Mouse (Mus musculus): ENCODE measurements around the gene Il6. TPM values are rescaled to one million over a fixed set of nuclear protein-coding genes. Genes with fewer than 3 reads are reported as not detected.
A peak's percentile ranks its signal among the peaks of the same experiment; 100 is the strongest.

The Il6 gene
- 0.39 TPM in 1 of 2 replicates, not detected in the other for polyA plus RNA-seq (2014; fragmentation: Nextera tagmentation; extraction: Ambion mirVana)

DNA sequence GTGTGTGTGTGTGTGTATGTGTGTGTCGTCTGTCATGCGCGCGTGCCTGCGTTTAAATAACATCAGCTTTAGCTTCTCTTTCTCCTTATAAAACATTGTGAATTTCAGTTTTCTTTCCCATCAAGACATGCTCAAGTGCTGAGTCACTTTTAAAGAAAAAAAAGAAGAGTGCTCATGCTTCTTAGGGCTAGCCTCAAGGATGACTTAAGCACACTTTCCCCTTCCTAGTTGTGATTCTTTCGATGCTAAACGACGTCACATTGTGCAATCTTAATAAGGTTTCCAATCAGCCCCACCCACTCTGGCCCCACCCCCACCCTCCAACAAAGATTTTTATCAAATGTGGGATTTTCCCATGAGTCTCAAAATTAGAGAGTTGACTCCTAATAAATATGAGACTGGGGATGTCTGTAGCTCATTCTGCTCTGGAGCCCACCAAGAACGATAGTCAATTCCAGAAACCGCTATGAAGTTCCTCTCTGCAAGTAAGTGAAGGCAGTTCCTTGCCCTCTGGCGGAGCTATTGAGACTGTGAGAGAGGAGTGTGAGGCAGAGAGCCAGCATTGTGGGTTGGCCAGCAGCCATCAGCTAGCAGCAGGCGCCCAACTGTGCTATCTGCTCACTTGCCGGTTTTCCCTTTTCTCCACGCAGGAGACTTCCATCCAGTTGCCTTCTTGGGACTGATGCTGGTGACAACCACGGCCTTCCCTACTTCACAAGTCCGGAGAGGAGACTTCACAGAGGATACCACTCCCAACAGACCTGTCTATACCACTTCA lies at the start of gene Il6:
Gene Il6 (plus strand): TSS at position 389 of the 778 bp plus-strand sequence.
- no peaks in the 10 kb centered on the region for H3K9me3 ChIP-seq (ENCODE audit: control insufficient read depth, low read length)
- DNase-seq (ENCODE audit: low spot score) (peak; percentile 68), ATAC-seq (replicated peaks; ENCODE audit: low FRiP score, low TSS enrichment, low read depth) (no peak)
- no peak within 1 kb of the TSS for H3K4me2 ChIP-seq (ENCODE audit: low read length)
- no peak within 1 kb of the TSS for H3K4me3 ChIP-seq (ENCODE audit: low read depth, low read length)
- H3K27ac ChIP-seq (ENCODE audit: low read depth), result no peak within 1 kb of the TSS
- H3K27me3 ChIP-seq (replicated peaks; ENCODE audit: control insufficient read depth, insufficient read depth, low read length), result no peaks in the 10 kb centered on the region
- no peaks in the 10 kb centered on the region for H3K4me1 ChIP-seq (replicated peaks; ENCODE audit: control insufficient read depth, insufficient read depth, low read length)
- WGBS, result 66% methylated on average over 16 of the region's 16 CpGs
- no peaks in the 10 kb centered on the region for H3K36me3 ChIP-seq (ENCODE audit: control insufficient read depth, insufficient read depth, low read length)
- H3K9ac ChIP-seq (ENCODE audit: low read length), result no peak within 1 kb of the TSS

DNA sequence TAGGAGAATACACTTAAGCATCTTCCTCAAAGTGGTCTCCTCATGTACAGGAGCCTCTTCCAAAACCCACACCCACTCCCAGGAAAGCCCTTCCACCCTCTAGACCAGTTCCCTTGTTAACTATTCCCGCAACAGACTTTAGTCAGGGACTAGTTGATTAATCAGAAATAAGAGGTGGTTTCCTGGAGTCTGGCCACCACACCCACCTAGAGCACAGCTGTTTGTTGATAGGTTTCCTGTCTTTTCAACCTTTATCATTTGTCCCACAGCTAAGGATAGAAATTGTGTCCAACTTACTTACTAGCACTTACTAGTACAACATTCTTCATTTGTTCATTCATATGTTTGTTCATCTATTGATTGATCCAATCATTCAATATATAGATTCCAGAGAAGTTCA lies 49.4 kb upstream of the Il6 start:
- ATAC-seq (replicated peaks; ENCODE audit: low FRiP score, low TSS enrichment, low read depth) (no peak), DNase-seq (ENCODE audit: low spot score) (no peak)
- 76% methylated on average over 1 of the region's 1 CpGs for WGBS

DNA sequence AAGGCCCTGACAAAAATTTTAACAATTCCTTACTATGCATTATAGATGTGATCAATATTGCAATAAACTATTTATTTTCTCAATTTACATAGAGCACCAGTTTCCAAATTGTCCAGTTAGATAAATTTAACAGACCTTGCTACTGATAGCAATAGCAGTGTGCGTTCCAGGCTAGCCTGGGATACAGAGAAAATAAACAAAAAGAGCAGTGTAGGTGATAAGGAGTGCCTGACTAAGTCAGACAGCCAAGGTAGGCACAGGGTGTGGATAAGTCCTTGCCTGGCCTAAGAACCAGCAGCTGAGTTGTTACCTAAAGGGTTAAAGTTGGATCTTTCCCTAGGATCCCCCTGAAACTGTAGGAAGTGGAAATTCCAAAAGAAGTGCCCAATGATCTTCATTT lies 42.7 kb upstream of the Il6 start:
- Histone ChIP-seq H3K4me1 (replicated peaks; ENCODE audit: control insufficient read depth, insufficient read depth, low read length) (no peaks in the 10 kb centered on the region), H3K9ac (ENCODE audit: low read length) (no peak overlapping the region), H3K27ac (ENCODE audit: low read depth) (no peak overlapping the region), H3K36me3 (ENCODE audit: control insufficient read depth, insufficient read depth, low read length) (no peaks in the 10 kb centered on the region), H3K4me2 (ENCODE audit: low read length) (no peak overlapping the region), H3K9me3 (ENCODE audit: control insufficient read depth, low read length) (no peaks in the 10 kb centered on the region), H3K27me3 (replicated peaks; ENCODE audit: control insufficient read depth, insufficient read depth, low read length) (no peaks in the 10 kb centered on the region), H3K4me3 (ENCODE audit: low read depth, low read length) (no peak overlapping the region)
- ATAC-seq (replicated peaks; ENCODE audit: low FRiP score, low TSS enrichment, low read depth) (no peak), DNase-seq (ENCODE audit: low spot score) (no peak)
- 31% methylated on average over 1 of the region's 1 CpGs for WGBS

More for the DNA sequence above, 49.4 kb upstream of the Il6 start:
- H3K4me2 ChIP-seq (ENCODE audit: low read length), result no peak overlapping the region
- H3K27me3 ChIP-seq (replicated peaks; ENCODE audit: control insufficient read depth, insufficient read depth, low read length), result no peaks in the 10 kb centered on the region
- no peaks in the 10 kb centered on the region for H3K9me3 ChIP-seq (ENCODE audit: control insufficient read depth, low read length)
- no peaks in the 10 kb centered on the region for H3K4me1 ChIP-seq (replicated peaks; ENCODE audit: control insufficient read depth, insufficient read depth, low read length)
- no peak overlapping the region for H3K9ac ChIP-seq (ENCODE audit: low read length)
- H3K27ac ChIP-seq (ENCODE audit: low read depth), result no peak overlapping the region
- no peak overlapping the region for H3K4me3 ChIP-seq (ENCODE audit: low read depth, low read length)
- H3K36me3 ChIP-seq (ENCODE audit: control insufficient read depth, insufficient read depth, low read length), result no peaks in the 10 kb centered on the region

DNA sequence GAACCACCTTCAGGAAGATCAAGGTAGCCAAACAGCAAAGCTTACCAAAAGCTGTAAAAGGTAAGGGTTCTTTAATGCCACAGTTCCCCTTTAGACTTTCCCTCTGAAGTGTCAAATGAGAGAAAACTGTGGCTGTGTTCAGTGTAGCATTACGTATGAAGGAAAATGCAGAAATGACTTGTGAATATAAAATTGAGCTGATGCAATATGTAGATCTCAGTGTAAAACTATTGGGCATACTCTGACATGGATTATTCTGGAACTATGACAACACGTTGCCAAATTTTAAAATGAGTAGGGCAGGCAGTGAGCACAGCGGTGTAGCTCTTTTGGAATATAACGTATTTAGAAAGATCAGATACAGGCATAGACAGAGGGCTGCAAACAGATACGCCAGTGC lies 40.1 kb upstream of the Il6 start:
- Histone ChIP-seq H3K4me2 (ENCODE audit: low read length) (no peak overlapping the region), H3K4me1 (replicated peaks; ENCODE audit: control insufficient read depth, insufficient read depth, low read length) (no peaks in the 10 kb centered on the region), H3K27me3 (replicated peaks; ENCODE audit: control insufficient read depth, insufficient read depth, low read length) (no peaks in the 10 kb centered on the region), H3K27ac (ENCODE audit: low read depth) (no peak overlapping the region), H3K9me3 (ENCODE audit: control insufficient read depth, low read length) (no peaks in the 10 kb centered on the region), H3K4me3 (ENCODE audit: low read depth, low read length) (no peak overlapping the region), H3K9ac (ENCODE audit: low read length) (no peak overlapping the region), H3K36me3 (ENCODE audit: control insufficient read depth, insufficient read depth, low read length) (no peaks in the 10 kb centered on the region)
- DNase-seq (ENCODE audit: low spot score), result no peak
- ATAC-seq (replicated peaks; ENCODE audit: low FRiP score, low TSS enrichment, low read depth), result no peak
- WGBS, result 87% methylated on average over 5 of the region's 5 CpGs

DNA sequence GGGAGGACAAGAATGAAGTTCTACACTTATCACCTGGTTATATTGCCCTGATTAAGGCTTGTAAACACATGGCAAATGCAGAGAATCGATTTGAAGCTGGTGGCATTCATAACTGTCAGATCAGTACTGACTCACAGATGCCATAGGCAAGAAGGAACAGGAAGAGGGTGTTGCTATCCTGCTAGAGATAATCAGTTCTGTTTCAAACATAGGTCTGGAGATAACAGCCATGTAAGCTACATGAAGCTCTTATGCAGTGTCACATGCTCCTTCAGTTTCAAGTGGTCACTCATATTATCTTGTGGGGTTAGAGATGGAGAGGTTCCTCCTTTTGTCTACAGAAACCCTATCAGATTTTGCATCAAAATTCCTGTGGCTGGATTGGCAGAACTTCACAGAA lies 39.4 kb upstream of the Il6 start:
- no peaks in the 10 kb centered on the region for H3K36me3 ChIP-seq (ENCODE audit: control insufficient read depth, insufficient read depth, low read length)
- no peak for ATAC-seq (replicated peaks; ENCODE audit: low FRiP score, low TSS enrichment, low read depth)
- no peak overlapping the region for H3K9ac ChIP-seq (ENCODE audit: low read length)
- no peak overlapping the region for H3K4me3 ChIP-seq (ENCODE audit: low read depth, low read length)
- H3K27ac ChIP-seq (ENCODE audit: low read depth), result no peak overlapping the region
- no peak for DNase-seq (ENCODE audit: low spot score)
- no peaks in the 10 kb centered on the region for H3K27me3 ChIP-seq (replicated peaks; ENCODE audit: control insufficient read depth, insufficient read depth, low read length)
- H3K4me1 ChIP-seq (replicated peaks; ENCODE audit: control insufficient read depth, insufficient read depth, low read length), result no peaks in the 10 kb centered on the region
- H3K4me2 ChIP-seq (ENCODE audit: low read length), result no peak overlapping the region
- H3K9me3 ChIP-seq (ENCODE audit: control insufficient read depth, low read length), result no peaks in the 10 kb centered on the region
- 50% methylated on average over 1 of the region's 1 CpGs for WGBS

DNA sequence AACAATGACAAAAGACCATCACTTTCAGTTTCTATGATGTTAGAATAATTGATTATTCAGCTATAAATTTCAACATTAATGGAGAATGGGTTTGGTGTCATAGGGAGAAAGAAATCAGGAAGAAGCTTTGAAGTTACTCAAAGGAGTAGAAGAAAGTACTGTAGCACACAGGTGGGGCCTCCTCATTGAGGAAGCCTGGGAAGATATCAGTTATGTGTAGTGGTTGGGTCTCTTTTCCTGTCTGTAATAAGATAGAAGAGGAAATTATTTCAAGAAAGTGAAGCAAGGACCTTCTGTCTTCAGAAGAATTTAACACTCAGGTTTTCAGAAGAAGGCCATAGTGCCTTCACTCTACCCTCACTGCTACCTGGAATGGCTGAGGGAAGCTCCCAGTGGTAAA lies 38.8 kb upstream of the Il6 start:
- DNase-seq (ENCODE audit: low spot score) (no peak), ATAC-seq (replicated peaks; ENCODE audit: low FRiP score, low TSS enrichment, low read depth) (no peak)
- no peaks in the 10 kb centered on the region for H3K9me3 ChIP-seq (ENCODE audit: control insufficient read depth, low read length)
- no peak overlapping the region for H3K4me2 ChIP-seq (ENCODE audit: low read length)
- H3K27ac ChIP-seq (ENCODE audit: low read depth), result no peak overlapping the region
- no peaks in the 10 kb centered on the region for H3K36me3 ChIP-seq (ENCODE audit: control insufficient read depth, insufficient read depth, low read length)
- H3K4me3 ChIP-seq (ENCODE audit: low read depth, low read length), result no peak overlapping the region
- H3K9ac ChIP-seq (ENCODE audit: low read length), result no peak overlapping the region
- no peaks in the 10 kb centered on the region for H3K4me1 ChIP-seq (replicated peaks; ENCODE audit: control insufficient read depth, insufficient read depth, low read length)
- no peaks in the 10 kb centered on the region for H3K27me3 ChIP-seq (replicated peaks; ENCODE audit: control insufficient read depth, insufficient read depth, low read length)

DNA sequence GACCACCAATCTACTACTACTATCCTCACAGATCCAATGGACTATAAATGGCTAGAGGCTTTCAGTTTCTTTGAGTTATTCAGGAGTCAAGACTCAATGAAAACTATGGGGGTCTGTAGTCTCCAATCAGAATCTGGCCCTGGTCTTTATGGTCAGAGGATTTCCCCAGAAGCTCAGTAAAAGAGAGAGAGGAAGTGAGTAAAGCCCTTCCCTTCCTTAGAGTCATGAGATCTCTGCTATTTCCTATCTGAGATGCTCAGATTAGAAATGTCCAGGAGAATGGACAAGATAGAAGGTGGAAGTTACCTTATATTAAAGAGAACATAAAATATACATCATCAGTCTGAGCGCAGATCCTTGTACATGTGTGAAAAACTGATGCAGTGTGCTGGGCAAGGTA lies 19.3 kb upstream of the Il6 start:
- Histone ChIP-seq H3K9me3 (ENCODE audit: control insufficient read depth, low read length) (no peaks in the 10 kb centered on the region), H3K4me2 (ENCODE audit: low read length) (no peak overlapping the region), H3K36me3 (ENCODE audit: control insufficient read depth, insufficient read depth, low read length) (no peaks in the 10 kb centered on the region), H3K4me1 (replicated peaks; ENCODE audit: control insufficient read depth, insufficient read depth, low read length) (no peaks in the 10 kb centered on the region), H3K9ac (ENCODE audit: low read length) (no peak overlapping the region), H3K27ac (ENCODE audit: low read depth) (no peak overlapping the region), H3K4me3 (ENCODE audit: low read depth, low read length) (no peak overlapping the region), H3K27me3 (replicated peaks; ENCODE audit: control insufficient read depth, insufficient read depth, low read length) (no peaks in the 10 kb centered on the region)
- 92% methylated on average over 1 of the region's 1 CpGs for WGBS
- ATAC-seq (replicated peaks; ENCODE audit: low FRiP score, low TSS enrichment, low read depth) (no peak), DNase-seq (ENCODE audit: low spot score) (no peak)

DNA sequence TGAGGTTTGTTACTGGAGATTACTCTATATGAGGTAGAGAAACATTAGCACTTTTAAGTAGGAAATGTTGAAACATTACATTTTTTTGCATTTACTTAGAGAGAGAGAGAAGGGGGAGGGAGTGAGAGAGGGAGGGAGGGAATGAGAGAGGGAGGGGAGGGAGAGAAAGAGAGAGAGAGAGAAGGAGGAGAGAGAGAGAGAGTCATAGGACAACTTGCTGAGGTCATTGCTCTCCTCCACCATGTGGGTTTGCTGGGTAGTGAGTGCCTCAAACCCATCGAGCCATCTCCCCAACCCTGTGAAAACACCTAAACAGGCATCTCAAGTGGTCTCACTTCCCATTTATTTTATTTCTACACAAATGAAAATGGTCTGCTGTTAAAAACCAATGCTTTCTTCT lies 18.6 kb upstream of the Il6 start:
- 63% methylated on average over 1 of the region's 1 CpGs for WGBS
- Histone ChIP-seq H3K36me3 (ENCODE audit: control insufficient read depth, insufficient read depth, low read length) (no peaks in the 10 kb centered on the region), H3K4me2 (ENCODE audit: low read length) (no peak overlapping the region), H3K4me1 (replicated peaks; ENCODE audit: control insufficient read depth, insufficient read depth, low read length) (no peaks in the 10 kb centered on the region), H3K4me3 (ENCODE audit: low read depth, low read length) (no peak overlapping the region), H3K27ac (ENCODE audit: low read depth) (no peak overlapping the region), H3K27me3 (replicated peaks; ENCODE audit: control insufficient read depth, insufficient read depth, low read length) (no peaks in the 10 kb centered on the region), H3K9ac (ENCODE audit: low read length) (no peak overlapping the region), H3K9me3 (ENCODE audit: control insufficient read depth, low read length) (no peaks in the 10 kb centered on the region)
- DNase-seq (ENCODE audit: low spot score) (no peak), ATAC-seq (replicated peaks; ENCODE audit: low FRiP score, low TSS enrichment, low read depth) (no peak)

DNA sequence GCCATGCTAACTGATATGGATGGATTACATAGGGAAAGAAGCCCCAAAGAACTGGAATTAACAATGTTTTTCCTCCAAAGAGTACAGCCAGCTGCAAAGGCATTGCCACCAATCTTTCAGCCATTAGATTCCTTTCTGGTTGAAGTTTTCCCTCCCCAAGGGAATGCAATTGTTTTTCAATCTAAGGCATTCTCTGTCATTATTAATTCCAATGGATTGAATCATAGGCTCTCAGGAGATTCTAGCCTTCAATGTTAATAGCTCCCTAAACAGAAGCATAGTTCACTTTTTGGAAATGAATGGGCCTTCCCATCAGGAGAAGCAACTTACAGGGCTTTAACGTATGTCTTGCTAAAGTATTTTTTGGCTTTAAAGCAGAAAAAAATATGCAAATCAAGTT lies 15.6 kb upstream of the Il6 start:
- Histone ChIP-seq H3K4me2 (ENCODE audit: low read length) (no peak overlapping the region), H3K9ac (ENCODE audit: low read length) (no peak overlapping the region), H3K4me1 (replicated peaks; ENCODE audit: control insufficient read depth, insufficient read depth, low read length) (no peaks in the 10 kb centered on the region), H3K27ac (ENCODE audit: low read depth) (no peak overlapping the region), H3K4me3 (ENCODE audit: low read depth, low read length) (no peak overlapping the region), H3K9me3 (ENCODE audit: control insufficient read depth, low read length) (no peaks in the 10 kb centered on the region), H3K27me3 (replicated peaks; ENCODE audit: control insufficient read depth, insufficient read depth, low read length) (no peaks in the 10 kb centered on the region), H3K36me3 (ENCODE audit: control insufficient read depth, insufficient read depth, low read length) (no peaks in the 10 kb centered on the region)
- DNase-seq (ENCODE audit: low spot score), result no peak
- ATAC-seq (replicated peaks; ENCODE audit: low FRiP score, low TSS enrichment, low read depth), result no peak
- WGBS, result 90% methylated on average over 1 of the region's 1 CpGs

Data from intestine, embryonic 14.5 days (tissue).